Mouse (Mus musculus) liver, embryonic 12.5 days (tissue): ENCODE results near the gene Ang2. TPM values are rescaled to one million over a fixed set of nuclear protein-coding genes. Genes with fewer than 3 reads are reported as not detected.
"Not testable (repeated sequence)": the region's sequence is repeated elsewhere in the genome, so short reads cannot be mapped to it uniquely, and the experiment has no call there.

Source experiments
- ATAC-seq: fragments of 200-750 bp; cut with Nextera tagmentation; 2 replicates; pipeline ENCODE4 v1.8.0; 2017; ENCODE audit warnings: moderate number of reproducible peaks, mild to moderate bottlenecking, moderate library complexity
- H3K27ac ChIP-seq: fragments of 300-500 bp; sonication (generic); 2 replicates; pipeline ENCODE4 v1.5.1; 2016; ENCODE audit warnings: mild to moderate bottlenecking
- H3K27me3 ChIP-seq: fragments of 300-500 bp; sonication (generic); replicated peaks from 2 replicates; pipeline ENCODE4 v1.6.1; 2016; ENCODE audit warnings: mild to moderate bottlenecking, moderate library complexity
- H3K36me3 ChIP-seq: fragments of 300-500 bp; sonication (generic); 2 replicates; pipeline ENCODE4 v1.6.1; 2016; ENCODE audit warnings: mild to moderate bottlenecking, moderate library complexity
- H3K4me1 ChIP-seq: fragments of 300-500 bp; sonication (generic); 2 replicates; pipeline ENCODE4 v1.6.1; 2016
- H3K4me2 ChIP-seq: fragments of 300-500 bp; sonication (generic); 2 replicates; pipeline ENCODE4 v1.6.1; 2016; ENCODE audit warnings: mild to moderate bottlenecking, moderate library complexity
- H3K4me3 ChIP-seq: fragments of 300-500 bp; sonication (generic); 2 replicates; pipeline ENCODE4 v1.5.1; 2016; ENCODE audit warnings: mild to moderate bottlenecking, moderate library complexity
- H3K9ac ChIP-seq: fragments of 300-500 bp; sonication (generic); 2 replicates; pipeline ENCODE4 v1.6.1; 2016; ENCODE audit warnings: mild to moderate bottlenecking, moderate library complexity
- H3K9me3 ChIP-seq: fragments of 300-500 bp; sonication (generic); replicated peaks from 2 replicates; pipeline ENCODE4 v1.6.1; 2016; ENCODE audit warnings: mild to moderate bottlenecking, moderate library complexity
- WGBS: fragments of 180-500 bp; shearing (Covaris S2); methylation state at CpG from one replicate; pipeline ENCODE4 v1.1.7; 2016; ENCODE audit not compliant: insufficient replicate concordance; 5-methylcytosine and 5-hydroxymethylcytosine counted together
- polyA plus RNA-seq: library from polyadenylated mRNA; unstranded; fragments of >200 nt; fragmentation: Nextera tagmentation; extraction: Ambion mirVana; gene quantifications from 2 replicates; pipeline ENCODE4 v1.2.1, GENCODE M21; 2016

The Ang2 gene
- not detected in 2 replicates for polyA plus RNA-seq

- no peak within 1 kb of the TSS for H3K27ac ChIP-seq
- no peak for ATAC-seq
- H3K4me3 ChIP-seq, result no peak within 1 kb of the TSS
Measured at GRCm38 (mm10) chr14:51199098-51200023, at the start of gene Ang2. Gene Ang2, minus strand, starts transcription at chr14:51199148.

GRCm38 (mm10) chr14:51247736-51248135 lies 48.8 kb upstream of the Ang2 start:
- Histone ChIP-seq H3K9ac (no peak overlapping the region), H3K4me1 (no peaks in the 10 kb centered on the region), H3K27ac (no peak overlapping the region), H3K27me3 (no peaks in the 10 kb centered on the region), H3K36me3 (no peaks in the 10 kb centered on the region), H3K9me3 (no peaks in the 10 kb centered on the region), H3K4me2 (no peak overlapping the region), H3K4me3 (no peak overlapping the region)
- WGBS, result 61% methylated on average over 1 of the region's 1 CpGs
- no peak for ATAC-seq

More at GRCm38 (mm10) chr14:51199098-51200023, at the start of gene Ang2:
- Histone ChIP-seq H3K27me3 (no peaks in the 10 kb centered on the region), H3K36me3 (no peaks in the 10 kb centered on the region), H3K9ac (no peak within 1 kb of the TSS), H3K4me1 (no peaks in the 10 kb centered on the region), H3K4me2 (no peak within 1 kb of the TSS), H3K9me3 (no peaks in the 10 kb centered on the region)
- 55% methylated on average over 5 of the region's 5 CpGs for WGBS

- H3K4me2 ChIP-seq, result no peak overlapping the region
- no peak overlapping the region for H3K4me3 ChIP-seq
- H3K27me3 ChIP-seq, result no peaks in the 10 kb centered on the region
- no peaks in the 10 kb centered on the region for H3K36me3 ChIP-seq
- no peak for ATAC-seq
- H3K4me1 ChIP-seq, result no peaks in the 10 kb centered on the region
- no peak overlapping the region for H3K9ac ChIP-seq
- H3K27ac ChIP-seq, result no peak overlapping the region
- H3K9me3 ChIP-seq, result no peaks in the 10 kb centered on the region
Measured at GRCm38 (mm10) chr14:51240899-51241298, 42.0 kb upstream of the Ang2 start.

- H3K27me3 ChIP-seq, H3K9ac ChIP-seq, ATAC-seq, H3K4me3 ChIP-seq, H3K36me3 ChIP-seq, H3K27ac ChIP-seq, H3K4me1 ChIP-seq, H3K4me2 ChIP-seq, H3K9me3 ChIP-seq: not testable (repeated sequence)
- WGBS, result 33% methylated on average over 1 of the region's 1 CpGs
Measured at GRCm38 (mm10) chr14:51237488-51237887, 38.5 kb upstream of the Ang2 start.

- H3K27ac ChIP-seq, result not testable (repeated sequence)
Measured at GRCm38 (mm10) chr14:51229657-51230056, 30.7 kb upstream of the Ang2 start.

GRCm38 (mm10) chr14:51220075-51220474 lies 21.1 kb upstream of the Ang2 start:
- not testable (repeated sequence) for H3K27me3 ChIP-seq, H3K4me2 ChIP-seq, H3K36me3 ChIP-seq, H3K4me1 ChIP-seq, ATAC-seq, H3K9me3 ChIP-seq, H3K9ac ChIP-seq, H3K27ac ChIP-seq, H3K4me3 ChIP-seq
- WGBS, result 70% methylated on average over 3 of the region's 3 CpGs

More at GRCm38 (mm10) chr14:51229657-51230056, 30.7 kb upstream of the Ang2 start:
- H3K9ac ChIP-seq, ATAC-seq, H3K27me3 ChIP-seq, H3K9me3 ChIP-seq, H3K4me3 ChIP-seq, H3K4me2 ChIP-seq, H3K36me3 ChIP-seq, H3K4me1 ChIP-seq: not testable (repeated sequence)
- WGBS, result 42% methylated on average over 4 of the region's 4 CpGs

- 63% methylated on average over 2 of the region's 2 CpGs for WGBS
- ATAC-seq, result no peak
- Histone ChIP-seq H3K4me1 (no peaks in the 10 kb centered on the region), H3K9ac (no peak within 1 kb of the TSS), H3K27me3 (no peaks in the 10 kb centered on the region), H3K4me3 (no peak within 1 kb of the TSS), H3K36me3 (no peaks in the 10 kb centered on the region), H3K27ac (no peak within 1 kb of the TSS), H3K4me2 (no peak within 1 kb of the TSS), H3K9me3 (no peaks in the 10 kb centered on the region)
Measured at GRCm38 (mm10) chr14:51203115-51203514, 4.2 kb upstream of the Ang2 start, which contains the start of gene Ear14. Gene Ear14, plus strand, starts transcription at chr14:51203391.

GRCm38 (mm10) chr14:51200466-51200865 lies 1.5 kb upstream of the Ang2 start:
- Histone ChIP-seq H3K9ac (no peak overlapping the region), H3K4me1 (no peaks in the 10 kb centered on the region), H3K4me2 (no peak overlapping the region), H3K36me3 (no peaks in the 10 kb centered on the region), H3K27ac (no peak overlapping the region), H3K4me3 (no peak overlapping the region), H3K27me3 (no peaks in the 10 kb centered on the region), H3K9me3 (no peaks in the 10 kb centered on the region)
- 78% methylated on average over 2 of the region's 2 CpGs for WGBS
- no peak for ATAC-seq

GRCm38 (mm10) chr14:51200054-51200453 lies 1.1 kb upstream of the Ang2 start:
- Histone ChIP-seq H3K4me3 (no peak overlapping the region), H3K4me1 (no peaks in the 10 kb centered on the region), H3K9me3 (no peaks in the 10 kb centered on the region), H3K27ac (no peak overlapping the region), H3K27me3 (no peaks in the 10 kb centered on the region), H3K9ac (no peak overlapping the region), H3K36me3 (no peaks in the 10 kb centered on the region), H3K4me2 (no peak overlapping the region)
- WGBS, result 59% methylated on average over 2 of the region's 2 CpGs
- ATAC-seq, result no peak

- Histone ChIP-seq H3K9ac (no peak overlapping the region), H3K4me1 (no peaks in the 10 kb centered on the region), H3K4me3 (no peak overlapping the region), H3K27ac (no peak overlapping the region), H3K9me3 (no peaks in the 10 kb centered on the region), H3K4me2 (no peak overlapping the region), H3K36me3 (no peaks in the 10 kb centered on the region), H3K27me3 (no peaks in the 10 kb centered on the region)
- ATAC-seq, result no peak
- 84% methylated on average over 4 of the region's 4 CpGs for WGBS
Measured at GRCm38 (mm10) chr14:51195681-51196080, 3.3 kb downstream of the Ang2 start.

- H3K36me3 ChIP-seq, H3K9me3 ChIP-seq, H3K4me2 ChIP-seq, ATAC-seq, H3K4me3 ChIP-seq, H3K27ac ChIP-seq, H3K9ac ChIP-seq, H3K4me1 ChIP-seq, H3K27me3 ChIP-seq: not testable (repeated sequence)
- 51% methylated on average over 2 of the region's 2 CpGs for WGBS
Measured at GRCm38 (mm10) chr14:51181051-51181450, 17.9 kb downstream of the Ang2 start.

- Histone ChIP-seq H3K36me3 (no peaks in the 10 kb centered on the region), H3K27me3 (no peaks in the 10 kb centered on the region), H3K4me1 (0 out of 2 replicates have a peak, but pooled peaks cover 3% of the 10 kb centered on the region), H3K27ac (no peak overlapping the region), H3K9ac (no peak overlapping the region), H3K9me3 (no peaks in the 10 kb centered on the region), H3K4me3 (no peak overlapping the region), H3K4me2 (no peak overlapping the region)
- ATAC-seq, result no peak
- 72% methylated on average over 4 of the region's 4 CpGs for WGBS
Measured at GRCm38 (mm10) chr14:51173843-51174242, 25.1 kb downstream of the Ang2 start.
